Mouse (Mus musculus): ENCODE measurements around the gene Slc30a5.
A peak's percentile ranks its signal among the peaks of the same experiment; 100 is the strongest.
"Not testable (repeated sequence)": the region's sequence is repeated elsewhere in the genome, so short reads cannot be mapped to it uniquely, and the experiment has no call there.

Gene Slc30a5

DNA sequence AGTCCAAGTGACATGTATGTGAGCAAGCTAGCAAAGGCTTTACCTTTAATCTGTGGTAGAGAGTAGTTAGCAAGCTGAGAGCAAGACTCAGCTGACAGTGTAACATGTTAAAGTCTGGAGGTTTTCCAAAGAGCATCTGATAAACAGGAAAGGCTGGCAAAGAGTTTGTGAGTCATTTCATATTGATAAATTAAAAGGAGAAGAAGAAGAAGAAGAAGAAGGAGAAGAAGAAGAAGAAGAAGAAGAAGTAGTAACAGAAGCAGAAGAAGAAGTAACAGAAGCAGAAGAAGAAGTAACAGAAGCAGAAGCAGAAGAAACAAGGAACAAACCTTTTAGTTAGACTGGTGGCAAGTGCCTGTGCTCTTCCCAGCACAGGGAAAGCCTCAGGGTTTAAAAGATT is 1.6 kb upstream of the Slc30a5 start:
- no peak for DNase-seq

DNA sequence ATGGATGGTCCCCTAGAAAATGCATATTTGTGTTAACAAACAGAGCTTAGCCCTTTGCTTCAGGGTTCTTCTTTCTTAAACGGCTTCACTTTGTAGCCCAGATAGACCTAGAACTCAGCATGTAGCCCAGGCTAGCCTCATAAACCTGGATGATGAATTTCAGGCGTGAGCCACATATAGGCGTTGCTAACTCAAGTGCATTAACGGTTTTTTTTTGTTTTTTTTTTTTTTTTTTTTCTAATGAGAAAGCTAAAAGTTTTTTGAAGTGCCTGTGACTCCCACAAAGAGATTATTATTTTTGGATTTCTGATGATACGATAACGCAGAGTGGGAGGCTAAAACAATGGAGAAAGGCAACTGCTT is 394 bp upstream of the Slc30a5 start:
- no peak for DNase-seq

DNA sequence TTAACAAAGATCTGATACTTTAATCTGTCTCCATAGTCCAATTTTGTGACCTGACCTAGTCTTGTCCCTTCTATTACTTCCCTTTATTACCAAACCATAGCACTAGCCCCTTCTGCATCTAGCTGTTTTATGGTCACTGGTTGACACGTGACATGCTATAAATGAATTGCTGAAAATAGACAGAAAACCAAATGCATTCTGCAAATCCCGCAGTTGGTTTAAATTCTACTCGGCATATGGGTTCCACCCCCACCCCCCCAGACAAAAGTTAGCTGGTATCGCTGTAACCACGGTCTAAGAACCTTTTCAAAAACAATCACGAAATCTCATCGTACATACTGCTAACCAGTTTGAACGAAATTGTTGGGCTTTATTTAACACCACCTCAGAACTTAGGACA is 1.0 kb downstream of the Slc30a5 start:
- DNase-seq, result no peak

DNA sequence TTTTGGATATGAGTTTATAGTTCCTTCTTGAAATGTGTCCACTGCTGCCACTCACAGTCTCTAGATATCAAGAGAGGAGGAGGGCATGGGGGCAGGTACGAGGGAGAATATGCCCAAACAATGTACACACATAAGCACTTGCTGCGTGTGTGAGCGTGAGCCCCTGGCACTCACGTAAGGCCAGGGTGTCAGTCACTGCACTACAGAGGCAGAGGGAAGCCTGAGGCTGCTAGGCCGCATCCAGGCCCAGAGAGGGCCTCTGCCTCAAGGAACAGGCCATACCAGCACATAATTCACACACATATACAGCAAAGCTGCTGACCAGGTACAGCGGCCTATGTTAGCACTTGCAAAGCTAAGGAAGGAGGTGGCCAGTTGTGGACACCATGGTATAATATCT is 2.1 kb downstream of the Slc30a5 start:
- DNase-seq, result no peak

DNA sequence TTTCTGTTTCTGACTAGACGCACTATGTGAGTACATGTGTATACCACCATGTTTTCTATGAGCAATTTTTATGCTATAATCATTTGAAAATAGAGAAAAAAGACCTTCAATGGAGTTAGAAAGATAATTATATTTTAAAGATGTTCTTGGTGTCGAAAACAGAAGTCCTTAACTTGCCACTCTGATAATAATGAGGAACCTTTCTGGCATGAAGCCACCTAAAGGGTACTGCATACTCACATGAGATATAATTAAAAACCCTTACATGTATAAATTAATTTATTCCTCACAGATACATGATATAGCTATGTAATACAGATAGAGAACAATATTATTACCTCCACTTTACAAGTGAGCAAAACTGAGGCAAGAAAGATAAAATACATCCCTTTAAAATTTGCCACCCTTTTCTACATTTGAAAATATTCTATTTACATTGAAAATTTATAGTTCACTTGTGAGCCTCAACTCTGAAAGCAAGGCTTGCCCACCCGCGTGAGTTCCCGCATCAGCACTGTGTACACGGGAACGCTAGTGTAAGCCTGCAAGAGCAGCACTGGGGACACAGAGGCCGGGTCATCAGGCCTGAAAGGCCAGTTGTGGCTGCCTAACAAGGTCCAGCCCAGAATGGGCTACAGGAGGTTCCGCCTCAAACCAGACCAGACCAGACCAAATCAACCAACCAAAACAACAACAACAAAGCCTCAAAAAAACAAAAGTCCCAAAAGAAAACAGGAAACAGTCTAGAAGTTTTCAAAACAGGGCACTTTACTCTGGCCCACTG is 7.4 kb downstream of the Slc30a5 start:
- DNase-seq, result no peak

DNA sequence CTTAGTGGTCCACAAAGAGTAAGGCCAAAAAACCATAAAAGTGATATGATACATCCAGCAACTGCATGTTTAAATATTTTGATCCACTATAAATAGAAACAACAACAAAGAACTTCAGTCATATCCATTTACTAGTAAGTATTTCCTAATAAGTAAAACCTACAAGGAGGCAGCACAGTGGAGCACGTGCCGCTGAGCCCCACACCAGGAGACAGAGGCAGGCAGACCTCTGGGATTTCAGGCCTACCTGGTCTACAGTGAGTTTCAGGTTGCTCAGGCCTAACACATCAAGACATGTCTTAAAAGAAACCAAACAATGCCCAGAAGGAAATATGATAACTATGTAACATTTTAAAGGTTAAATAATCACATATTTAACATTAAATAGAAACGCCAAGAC is 8.3 kb downstream of the Slc30a5 start:
- DNase-seq, result no peak

DNA sequence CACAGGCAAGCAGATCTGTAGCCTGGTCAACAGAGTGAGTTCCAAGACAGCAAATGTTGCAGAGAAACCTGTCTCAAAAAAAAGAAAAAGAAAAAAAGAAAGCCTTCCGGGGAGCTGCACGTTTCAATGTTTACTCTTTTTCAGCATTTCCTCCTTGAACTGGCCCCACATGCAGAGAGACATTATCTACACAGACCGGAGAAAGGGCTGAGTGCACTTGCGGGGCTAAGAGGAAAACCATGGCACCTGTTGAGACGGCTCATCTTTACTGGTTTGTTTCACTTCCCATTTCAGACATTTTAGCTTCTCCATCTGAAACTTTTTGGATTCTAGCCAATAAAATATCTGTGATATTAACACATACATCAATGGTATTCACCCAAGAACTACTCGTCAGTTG is 8.9 kb downstream of the Slc30a5 start:
- DNase-seq, result no peak

DNA sequence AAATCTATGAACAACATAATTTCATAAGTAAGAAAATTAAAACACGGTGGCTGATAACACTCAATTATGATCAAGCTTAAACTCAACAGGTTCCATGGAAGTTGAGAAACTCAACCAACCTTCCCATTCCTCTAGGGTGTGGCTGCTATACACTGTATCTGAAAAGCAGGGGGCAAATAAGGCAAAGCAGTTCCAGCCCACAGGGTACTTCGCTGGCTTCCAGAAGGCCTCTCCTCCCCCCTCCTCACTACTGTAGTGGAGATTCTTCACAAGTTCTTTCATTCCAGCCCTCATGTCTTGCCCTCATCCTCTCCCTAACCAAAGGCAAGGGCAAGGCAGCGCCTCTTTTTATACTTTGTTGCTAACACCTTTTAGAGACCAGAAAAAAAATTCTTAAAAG is 9.4 kb downstream of the Slc30a5 start:
- no peak for DNase-seq

DNA sequence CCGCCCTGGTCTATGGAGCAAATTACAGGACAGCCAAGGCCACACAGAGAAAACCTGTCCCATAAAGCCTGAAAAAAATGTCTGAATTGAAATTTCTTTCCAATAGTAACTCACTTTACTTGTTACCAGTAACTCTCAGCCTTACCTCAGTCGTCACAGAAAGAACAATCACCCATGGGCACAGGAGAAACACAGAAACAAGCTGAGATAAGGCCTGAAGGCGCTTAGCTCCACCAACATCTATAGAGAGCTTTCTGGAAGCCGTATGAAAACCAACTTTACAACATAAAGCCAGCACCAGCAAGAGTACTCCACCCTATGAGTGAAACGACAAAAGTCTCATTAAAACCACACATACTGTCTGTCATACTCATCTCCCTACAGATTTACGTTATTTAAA is 18.8 kb downstream of the Slc30a5 start:
- no peak for DNase-seq

DNA sequence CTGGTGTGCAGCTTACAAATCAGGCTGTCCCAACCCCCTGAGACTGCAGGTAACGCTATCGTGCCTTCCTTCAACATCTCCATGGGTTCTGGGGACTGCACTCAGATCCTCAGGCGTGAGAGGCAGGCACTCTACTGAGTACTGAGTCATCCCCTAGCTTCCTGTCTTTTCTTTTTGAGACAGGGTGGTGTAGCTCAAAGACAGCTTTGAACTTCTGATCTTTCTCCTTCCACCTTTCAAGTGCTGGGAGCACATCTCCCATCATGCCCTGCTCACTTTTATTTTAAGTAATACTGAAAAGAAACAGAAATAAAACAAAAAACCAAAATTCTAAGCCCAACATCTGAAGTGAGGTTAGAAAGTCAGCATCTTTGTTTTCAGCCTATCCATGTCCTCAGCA is 27.5 kb downstream of the Slc30a5 start:
- DNase-seq, result no peak

DNA sequence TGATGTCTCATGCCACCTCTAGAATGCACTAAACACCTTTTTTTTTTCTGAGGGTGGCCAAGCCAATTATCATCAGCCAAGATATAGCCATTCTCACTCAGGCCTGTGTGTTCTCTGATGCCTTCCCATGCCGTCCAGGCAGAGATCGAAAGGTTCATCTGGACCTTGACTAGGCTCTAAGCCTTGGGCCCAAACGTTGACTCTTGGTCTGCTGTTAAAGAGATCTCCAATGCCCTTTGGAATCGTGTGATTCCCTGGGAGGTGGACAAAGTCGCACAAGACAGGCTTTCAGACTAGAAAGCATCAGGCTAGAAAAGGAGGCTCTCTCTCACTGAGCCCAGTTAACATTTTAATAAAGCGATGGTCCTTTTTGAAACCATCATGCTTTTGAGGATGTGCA is 36.1 kb downstream of the Slc30a5 start:
- DNase-seq, result no peak

DNA sequence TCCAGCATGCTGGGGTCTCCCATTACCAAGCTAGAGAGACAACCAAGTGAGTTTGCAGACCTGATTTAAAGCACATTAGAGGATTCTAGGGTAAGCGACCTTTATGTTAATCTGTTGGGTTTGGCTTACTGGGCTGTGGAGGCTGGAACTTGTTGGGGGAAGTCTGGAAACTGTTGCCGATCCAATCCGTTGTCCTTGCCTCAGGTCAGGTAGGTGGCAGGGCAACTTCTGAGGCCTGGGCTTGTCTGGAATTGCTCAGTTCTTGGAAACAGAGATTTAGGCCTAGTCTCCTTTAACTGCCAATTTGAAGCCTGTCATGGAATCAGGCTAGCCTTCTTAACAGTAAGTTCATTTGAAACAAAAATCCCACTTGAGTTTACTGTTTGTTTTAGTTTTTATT is 44.1 kb downstream of the Slc30a5 start:
- DNase-seq, result no peak

DNA sequence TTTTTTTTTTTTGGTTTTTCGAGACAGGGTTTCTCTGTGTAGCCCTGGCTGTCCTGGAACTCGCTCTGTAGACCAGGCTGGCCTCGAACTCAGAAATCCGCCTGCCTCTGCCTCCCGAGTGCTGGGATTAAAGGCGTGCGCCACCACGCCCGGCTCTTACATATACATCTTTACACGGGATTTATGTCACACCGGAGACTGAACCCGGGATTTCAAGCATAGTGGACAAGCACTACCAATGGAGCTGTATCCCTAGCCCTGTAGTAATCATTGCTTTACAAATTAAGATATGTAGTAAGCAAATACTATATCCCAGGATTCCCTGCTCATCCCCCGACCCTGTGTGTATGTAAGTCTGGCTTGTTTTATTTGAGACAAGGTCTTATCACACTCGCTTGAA is 45.2 kb downstream of the Slc30a5 start:
- not testable (repeated sequence) for DNase-seq

DNA sequence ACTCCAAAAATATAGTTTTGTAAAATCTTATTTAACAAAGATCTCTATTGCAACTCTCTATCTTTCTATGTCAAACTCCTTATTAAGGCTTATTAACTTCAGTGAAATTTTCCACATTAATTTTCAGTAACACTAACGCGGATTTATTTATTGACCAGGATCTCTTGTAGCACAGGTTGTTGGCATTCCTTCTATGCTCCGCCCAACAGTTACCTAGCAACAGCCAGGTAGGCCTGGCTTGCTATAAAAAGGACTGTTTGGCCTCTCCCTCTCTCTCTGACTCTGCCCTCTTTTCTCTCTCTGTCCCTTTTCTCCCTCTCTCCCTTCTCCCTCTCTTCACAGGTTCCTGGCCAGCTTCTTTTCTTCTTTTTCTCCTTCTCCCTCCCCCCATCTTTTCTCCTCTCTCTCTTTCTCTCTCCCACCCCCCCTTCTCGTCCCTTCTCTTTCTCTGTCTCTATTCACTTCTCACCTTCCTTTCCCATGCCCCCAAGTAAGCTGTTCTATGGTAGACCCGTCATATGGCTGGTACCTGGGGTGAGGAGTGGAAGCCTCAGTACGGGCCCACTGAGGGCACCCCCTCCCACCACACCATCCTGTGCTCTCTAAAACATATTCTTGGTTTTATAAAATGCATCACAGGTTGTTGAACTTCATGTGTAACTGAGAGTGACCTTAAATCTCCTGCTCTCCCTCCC is 45.8 kb downstream of the Slc30a5 start:
- no peak for DNase-seq

DNA sequence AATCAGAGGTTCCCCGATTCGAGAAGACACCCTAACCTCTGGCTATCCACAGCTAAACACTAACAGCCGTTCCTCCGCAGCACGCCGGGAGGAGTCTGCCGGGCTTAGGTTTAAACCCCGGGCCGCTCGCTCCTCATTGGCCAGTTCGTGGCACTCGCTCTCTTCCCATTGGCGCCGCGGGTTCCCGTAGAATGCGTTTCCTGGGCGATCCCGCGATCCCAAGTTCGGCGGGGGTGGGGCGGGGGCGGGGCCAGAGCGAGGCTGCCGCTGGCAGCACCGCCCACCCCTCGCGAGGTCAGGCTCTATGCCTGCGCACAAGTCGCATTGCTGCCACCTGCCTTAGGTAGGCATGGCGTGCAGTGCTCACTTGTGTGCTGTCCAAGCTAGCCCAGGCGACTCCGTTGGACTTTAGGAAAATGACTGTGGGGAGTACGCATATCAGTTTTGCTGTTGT is 46.8 kb downstream of the Slc30a5 start, which contains the start of gene Ccnb1:
Gene Ccnb1 (minus strand): TSS at position 157 of the 454 bp plus-strand sequence.
- peak; percentile 87 to 90 for DNase-seq

DNA sequence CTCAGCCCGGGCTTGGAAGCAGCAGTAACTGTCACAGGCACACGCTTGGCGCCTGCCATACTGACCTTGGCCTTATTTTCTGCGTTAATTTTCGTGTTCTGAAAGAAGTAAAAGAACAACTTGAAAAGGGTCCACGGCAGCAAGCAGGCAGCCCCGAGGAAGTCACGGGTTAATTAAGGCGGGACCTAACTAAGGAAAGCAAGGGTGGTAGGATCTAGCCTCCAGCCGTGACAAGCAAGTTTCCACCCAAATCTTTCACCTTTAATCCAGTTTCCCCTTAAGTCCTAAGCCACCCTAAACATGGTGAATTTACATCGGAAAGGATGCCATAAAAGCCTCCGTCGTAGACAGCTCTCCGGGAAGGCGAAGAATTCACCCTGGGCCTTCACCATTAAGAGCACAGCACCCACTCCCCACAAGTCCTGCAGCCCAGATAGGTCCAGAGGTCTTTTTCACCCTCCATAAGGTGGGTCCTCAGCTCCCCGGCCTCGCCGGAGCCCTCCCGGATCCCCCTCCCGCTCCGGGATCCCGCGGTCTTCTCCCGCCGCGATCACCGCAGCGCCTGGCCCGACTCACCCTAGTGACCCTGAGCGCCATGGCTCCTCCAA is 47.3 kb downstream of the Slc30a5 start:
- no peak for DNase-seq

DNA sequence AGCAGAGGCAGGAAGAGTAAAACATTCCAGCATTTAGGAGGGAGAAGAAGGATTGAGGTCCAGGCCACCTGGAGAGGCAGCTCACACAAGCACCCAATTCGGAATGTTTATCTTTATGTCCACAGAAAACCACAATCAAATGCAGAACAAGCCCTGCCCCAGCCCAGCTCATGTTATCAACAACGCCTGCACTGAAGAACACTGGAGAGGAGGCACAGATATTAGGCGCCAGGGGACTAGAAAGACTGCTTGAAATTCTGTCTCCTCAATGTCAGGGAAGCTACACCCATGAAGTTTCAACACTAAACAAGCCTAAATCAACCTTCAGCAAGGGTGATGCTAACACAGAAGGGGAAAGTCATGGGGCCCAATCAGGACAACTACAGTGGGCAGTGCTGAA is 55.7 kb downstream of the Slc30a5 start:
- DNase-seq, result no peak

DNA sequence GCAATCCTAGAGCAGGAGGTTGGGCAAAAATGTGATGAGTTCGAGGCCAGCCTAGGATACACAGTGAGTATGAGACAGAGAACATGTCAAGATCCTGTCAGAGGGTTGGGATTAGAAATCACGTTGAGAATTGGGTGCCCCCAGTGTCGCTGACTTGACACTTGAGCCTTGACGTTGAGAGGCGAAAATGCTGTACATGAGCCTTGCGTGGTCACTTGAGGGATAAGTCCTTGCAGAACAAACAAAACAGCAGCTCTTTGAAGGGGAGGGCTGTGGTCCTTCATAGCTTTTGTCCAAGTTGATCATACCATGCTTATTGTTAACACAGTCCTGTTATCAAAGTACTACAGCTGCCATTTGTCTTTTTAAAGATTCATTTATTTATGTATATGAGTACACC is 56.5 kb downstream of the Slc30a5 start:
- no peak for DNase-seq

DNA sequence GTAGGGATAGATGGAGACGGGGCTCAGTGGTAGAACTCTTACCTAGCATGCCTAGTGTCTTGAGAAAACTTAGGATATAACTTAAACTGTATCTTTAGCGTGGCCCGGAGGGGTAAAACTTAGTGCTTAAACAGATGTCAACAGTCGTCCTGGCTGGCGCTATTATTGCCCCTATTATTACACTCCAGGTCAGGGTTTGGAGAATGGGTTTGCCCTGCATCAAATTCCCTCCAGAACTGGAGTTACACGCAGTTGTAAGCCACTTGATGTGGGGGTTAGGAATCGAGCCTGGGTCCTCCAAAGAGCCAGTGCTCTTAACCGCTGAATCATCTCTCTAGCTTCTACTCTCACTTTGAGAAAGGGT is 57.2 kb downstream of the Slc30a5 start:
- no peak for DNase-seq

DNA sequence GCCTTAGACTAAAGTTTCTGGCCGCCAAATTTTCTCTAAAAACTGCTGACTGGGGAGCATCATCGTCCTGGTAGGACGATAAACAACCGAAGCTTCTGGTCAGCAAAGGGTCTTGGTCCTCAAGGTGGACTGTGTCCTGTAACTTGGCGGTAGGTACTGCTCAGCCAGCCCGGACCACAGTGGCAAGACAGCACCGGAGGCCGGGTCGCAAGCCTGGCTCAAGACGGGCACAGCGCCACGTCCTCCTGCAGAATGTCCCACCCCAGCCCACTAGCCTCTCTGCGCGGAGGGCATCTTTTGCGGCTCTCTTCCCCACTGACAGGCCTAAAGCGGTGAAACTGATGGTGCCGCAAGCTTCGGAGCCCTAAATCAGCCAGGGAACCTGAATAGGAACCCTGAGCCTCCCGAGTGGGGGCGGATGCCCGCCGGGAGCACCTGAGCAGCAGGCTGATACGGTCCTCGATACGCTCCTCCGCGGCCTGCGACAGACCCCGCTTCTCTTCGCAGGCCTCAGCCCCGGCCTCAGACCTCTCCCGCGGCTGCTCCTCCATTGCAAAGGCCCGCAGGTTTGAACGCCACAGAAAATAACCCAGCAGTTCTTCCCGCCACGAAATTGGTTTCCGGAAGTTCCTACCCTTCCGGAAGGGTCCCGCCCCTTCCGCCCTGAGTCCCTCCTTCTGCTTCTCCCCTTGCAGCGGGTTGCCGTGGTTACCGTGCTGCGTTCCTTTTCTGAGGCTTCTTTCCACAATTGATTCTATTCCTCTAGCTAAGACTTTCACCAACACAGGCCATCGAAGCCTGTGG is 57.8 kb downstream of the Slc30a5 start, which contains the start of gene Cenph:
Gene Cenph (minus strand): TSS at position 648 of the 804 bp plus-strand sequence.
- peak; percentile 60 to 69 for DNase-seq

DNA sequence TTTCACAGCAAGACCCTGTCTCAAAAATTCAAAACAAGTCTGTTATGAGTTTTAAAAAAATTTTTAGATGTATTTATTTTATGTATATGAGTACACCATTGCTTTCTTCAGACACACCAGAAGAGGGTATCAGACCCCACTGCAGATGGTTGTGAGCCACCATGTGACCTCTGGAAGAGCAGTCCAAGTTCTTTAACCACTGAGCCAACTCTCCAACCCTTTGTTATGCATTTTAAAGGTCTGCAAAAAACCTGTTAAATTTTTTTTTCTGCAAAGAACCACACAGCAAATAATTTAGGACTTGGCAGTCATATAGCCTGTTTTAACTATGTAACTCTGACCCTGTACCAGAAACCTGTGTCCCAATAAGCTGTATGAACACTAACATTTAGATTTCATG is 58.5 kb downstream of the Slc30a5 start:
- DNase-seq, result no peak

DNA sequence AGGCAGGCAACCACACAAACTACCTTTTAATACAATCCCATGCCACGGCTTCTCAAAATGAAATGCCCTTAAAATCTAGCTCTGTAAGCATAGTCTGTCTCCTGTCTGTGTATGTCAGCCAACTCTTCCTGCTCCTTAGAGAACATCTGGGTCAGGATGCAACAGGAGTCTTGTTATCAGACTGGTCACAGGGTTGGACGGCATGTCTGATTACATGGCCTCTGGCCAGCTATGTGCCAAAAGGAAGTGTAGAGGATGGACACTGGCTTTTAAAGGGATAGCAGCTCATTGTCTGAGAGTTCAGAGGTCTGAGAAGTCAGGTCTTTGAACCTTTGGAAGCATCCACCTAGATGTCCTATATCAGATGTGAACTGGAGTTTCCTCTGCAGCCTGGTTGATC is 77.9 kb downstream of the Slc30a5 start:
- DNase-seq, result no peak

DNA sequence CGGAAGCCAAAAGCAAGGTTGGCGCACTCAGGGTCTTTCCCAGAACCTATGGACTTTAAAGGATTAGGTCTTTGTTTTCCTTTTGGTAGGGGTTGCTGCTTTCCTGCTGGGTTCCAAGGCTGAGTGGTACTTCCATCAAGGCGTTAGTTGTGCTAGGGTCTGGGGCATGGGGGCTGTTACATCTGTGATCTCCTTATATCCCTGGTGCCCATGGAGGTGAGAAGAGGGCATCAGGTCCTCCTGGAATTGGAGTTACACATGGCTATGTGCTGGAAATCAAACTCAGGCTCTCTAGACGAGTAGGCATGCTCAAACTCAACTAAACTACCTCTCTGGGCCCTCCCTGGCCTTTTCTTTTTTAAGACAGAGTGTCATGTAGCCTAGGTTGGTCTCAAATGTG is 79.0 kb downstream of the Slc30a5 start:
- DNase-seq, result no peak
